Mouse (Mus musculus) regulatory T cell (primary cell): ENCODE results near the gene Skap1.

Experiments
- in situ Hi-C: fragments of 300-600 bp; cut with MboI, MseI; formaldehyde crosslinking; loops from one replicate; pipeline ENCODE4 v1.15.1; 2025; ENCODE audit warnings: high pct_unique_total_duplicates

The Skap1 gene

DNA sequence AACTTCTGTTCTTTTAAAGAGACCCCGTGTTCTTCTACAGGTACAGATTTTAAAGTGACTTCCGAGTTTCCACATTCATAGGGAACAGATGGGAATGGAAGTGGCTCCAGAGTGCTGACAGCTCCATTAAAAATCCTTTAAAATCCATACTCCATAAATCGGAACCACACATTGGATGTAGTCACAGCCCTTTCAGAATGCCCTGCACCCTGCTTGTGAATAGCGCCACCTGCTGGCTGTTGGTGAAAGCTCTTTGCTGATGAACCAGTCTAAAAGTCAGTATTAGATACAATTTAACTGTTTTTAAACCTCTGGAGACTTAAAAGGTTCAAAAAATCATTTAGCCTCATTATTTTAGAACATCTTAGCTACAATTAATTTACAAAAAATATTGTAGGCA is 156.8 kb downstream of the Skap1 start:
- in situ Hi-C loops: no loop called here

DNA sequence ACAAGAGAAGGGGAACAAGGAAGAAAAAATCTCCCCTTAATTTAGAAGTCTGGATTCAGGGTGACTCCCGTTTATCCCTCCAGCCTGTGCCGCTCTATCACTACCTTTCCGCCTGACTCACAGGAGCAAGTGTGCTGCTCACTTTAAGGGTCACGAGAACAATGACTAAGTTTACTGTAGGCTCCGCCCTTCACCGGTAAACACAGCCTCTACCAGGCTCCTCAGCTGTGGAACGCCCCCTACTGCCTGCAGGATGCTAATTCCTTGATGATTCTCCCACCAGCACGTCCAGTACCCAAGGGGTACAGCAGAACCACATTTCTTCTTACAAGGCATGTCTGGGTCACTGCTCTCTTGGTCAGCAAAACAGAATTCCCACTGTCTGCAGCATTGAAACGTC is 158.4 kb downstream of the Skap1 start:
- in situ Hi-C loops: no loop called here

DNA sequence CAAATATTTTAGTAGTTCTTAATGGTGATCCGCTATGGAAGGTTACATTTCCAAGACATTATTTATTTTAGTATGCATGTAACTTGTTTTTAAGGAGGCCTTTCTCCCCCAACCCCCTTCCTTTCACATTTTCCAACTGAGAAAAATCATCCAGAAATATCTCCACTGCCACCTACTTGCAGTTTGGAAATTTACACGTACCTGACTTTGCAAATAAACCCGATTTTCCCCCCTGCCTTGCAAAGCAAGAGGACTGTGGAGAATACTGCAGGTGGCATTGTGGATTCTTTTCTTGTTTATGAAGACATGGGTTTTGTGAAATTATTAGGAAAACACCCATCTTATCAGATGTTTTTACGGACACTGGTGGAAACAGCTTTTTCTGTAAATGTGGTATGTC is 160.0 kb downstream of the Skap1 start:
- in situ Hi-C loops: no loop called here

DNA sequence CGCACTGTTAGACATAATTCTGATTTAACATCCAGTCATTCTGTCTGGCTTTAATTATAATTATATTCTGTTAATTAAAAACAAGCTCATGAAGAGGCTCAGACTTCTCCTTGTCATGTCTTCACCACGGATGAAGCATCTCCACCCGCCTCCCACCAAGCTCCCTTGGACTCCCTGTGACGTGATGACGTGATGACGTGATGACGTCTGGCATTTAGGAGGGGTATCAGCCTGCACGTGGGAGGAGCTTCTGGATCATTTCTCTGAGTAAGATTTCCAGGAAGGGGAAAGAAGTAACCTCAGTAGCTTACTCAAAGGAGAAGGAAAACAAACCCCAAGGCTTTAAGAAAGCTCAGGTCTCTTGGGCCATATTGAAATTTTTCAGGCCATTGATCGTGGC is 165.4 kb downstream of the Skap1 start:
- in situ Hi-C loops: no loop called here

DNA sequence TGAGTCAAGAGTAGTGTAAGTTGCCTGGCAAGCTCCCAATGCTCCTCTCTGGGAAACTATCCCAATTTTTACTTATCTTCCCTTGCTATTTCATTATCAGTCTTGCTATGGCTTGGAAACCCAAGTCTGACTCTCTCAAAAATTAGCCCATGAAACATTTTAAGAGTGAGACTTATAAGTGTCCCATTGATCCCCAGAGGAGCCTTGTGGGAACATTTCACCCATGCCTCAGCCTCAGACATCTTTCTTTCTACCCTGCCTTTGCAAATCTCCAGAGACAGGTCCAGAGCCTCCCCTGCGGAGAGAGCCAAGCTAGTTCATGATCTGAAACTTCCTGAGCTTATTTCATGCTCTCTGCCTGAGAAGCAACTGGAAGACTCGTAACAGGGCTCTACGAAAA is 167.1 kb downstream of the Skap1 start:
- in situ Hi-C loops: no loop called here

DNA sequence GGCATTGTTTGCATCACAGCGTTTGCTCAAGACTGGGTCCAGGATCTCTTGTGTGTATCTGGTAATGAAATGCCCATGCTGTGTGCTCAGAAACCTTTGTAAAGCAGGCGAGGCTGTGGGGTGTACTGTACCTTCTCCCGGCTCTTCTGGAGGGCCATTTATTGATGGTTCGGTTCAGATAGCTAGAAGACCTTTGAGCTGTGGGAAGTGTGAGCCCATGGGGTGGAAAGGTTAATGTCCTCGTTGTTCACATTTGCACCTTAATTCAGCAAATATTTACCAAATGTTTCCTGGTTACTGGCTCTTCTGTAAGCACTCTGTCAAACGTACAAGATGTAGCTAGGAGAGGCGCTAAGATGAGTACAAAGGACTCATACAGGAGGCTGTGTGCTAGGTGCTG is 173.5 kb downstream of the Skap1 start:
- in situ Hi-C loops: loop anchor here (5.0 kb wide), 1 partner anchor 34 kb away; no protein-coding TSS in a partner anchor

DNA sequence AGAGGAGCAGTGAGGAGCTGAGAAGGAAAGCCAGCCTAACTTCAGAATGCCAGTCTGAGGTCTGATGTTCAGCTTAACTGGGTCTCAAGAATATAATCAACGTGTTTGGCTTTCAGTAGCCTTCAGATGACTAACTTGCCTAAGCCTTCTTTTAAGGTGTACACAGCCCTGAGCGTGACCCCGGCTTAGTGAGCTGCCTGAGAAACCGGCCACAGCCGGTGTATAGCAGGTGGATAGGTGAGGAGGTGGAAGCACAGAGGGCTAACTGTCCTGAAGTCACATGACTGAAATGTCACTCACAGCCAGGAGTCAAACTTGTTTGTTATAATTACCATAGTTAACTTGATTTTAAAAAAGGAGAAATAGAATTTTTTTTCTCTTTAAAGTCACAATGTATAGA is 175.4 kb downstream of the Skap1 start:
- in situ Hi-C loops: loop anchor here (5.0 kb wide), 1 partner anchor 32 kb away; no protein-coding TSS in a partner anchor

DNA sequence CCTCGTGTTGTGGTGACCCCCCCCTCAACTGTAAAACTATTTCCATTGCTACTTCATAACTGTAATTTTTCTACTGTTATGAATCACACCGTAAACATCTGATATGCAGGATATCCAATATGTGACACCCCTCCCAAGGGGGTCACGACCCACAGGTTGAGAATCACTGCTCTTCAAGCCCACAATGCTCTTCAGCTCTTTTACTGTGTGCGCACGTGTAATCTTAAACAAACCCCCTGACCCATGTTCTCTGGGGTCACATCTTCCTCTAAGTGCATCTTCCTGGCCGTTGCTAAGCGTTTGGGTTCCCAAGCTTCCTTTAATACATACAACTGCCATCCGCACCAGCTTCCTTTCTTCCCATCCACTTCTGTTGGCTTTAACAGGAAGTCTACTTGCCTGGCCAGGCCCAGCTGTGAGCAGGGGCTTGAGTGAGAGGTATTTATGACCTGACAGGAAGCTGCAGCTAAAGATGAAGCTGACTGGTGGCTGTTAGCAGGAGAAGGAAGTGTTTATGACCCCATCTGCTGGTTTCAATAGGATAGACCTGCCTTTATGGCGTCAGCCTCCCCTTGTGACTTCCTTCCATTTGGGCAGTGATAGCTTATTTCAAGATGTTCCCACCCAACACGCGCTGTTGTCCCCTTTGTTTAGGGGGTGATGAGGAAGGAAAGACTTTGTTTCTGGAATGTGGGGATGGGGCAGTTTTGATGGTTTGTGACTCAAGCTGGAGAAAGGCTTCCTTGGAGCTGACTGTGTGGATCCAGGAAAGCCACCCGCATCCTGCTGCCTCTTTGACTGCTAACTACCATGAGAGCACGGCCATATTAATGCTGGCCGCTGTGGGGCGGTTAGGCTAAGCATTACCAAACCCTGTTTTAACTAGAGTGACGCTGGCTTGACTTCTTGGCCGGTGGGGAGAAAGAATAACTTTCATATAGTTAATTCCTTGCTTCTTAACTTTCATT is 178.1 kb downstream of the Skap1 start:
- in situ Hi-C loops: no loop called here

DNA sequence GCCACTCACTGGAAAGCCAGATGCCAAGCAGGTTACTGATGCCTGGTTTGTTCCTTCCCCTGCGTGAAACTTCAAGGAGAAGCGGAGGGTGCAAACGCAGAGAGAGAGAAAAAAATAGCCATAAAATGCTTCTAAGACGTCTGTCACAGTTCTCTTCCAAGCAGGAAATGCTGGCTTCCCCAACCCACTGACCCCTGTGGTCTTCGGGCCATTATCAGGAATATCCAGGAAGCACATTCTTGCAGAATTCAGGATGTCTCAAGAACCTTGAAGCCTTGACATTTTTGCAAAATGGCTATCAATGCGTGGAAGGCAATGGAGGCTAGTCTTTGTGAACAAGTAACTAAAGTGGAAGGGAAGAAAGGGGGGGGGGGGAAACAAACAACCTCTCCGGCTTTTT is 180.6 kb downstream of the Skap1 start:
- in situ Hi-C loops: no loop called here

DNA sequence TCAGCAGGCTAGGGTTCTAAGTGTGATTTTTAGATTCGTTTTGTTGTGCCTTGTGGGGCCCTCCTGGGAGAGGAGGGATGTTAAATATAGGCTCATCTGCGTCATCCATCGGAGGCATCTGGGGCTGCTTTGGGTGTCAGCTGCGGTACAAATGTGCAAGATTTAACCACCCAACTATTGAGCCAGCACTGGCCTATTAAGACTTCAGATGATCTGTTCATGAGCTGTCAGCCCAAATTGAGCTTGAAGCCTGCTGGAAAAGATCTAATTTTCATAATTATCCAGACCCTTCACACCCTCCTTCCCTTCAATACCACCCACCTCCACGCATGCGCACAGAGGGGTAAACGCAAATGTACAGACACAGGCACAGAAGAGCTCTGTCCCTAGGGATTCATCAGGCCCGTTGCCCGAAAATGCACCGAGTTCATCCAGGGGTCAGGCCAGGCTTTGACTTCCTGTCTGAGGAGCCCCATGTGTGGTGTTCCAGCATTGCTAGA is 181.2 kb downstream of the Skap1 start:
- in situ Hi-C loops: no loop called here

DNA sequence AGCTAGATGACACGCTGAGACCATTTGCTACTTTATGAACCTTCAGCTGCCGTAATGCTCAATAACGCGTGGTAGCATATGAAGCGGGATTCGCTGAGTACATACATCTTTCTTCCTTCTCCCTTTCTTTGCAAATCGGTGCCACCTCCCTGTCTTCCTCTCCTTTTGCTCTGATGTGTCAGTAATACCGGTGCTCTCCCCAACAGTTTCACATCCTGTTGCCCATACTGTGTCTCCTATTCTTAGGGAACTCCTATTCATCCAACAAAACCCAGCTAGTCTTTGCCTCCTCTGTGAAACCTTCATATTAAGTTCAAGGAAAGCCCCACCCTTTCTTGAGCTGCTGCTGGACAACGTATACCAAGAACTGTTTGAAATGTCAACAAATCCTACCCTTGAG is 187.5 kb downstream of the Skap1 start:
- in situ Hi-C loops: no loop called here

DNA sequence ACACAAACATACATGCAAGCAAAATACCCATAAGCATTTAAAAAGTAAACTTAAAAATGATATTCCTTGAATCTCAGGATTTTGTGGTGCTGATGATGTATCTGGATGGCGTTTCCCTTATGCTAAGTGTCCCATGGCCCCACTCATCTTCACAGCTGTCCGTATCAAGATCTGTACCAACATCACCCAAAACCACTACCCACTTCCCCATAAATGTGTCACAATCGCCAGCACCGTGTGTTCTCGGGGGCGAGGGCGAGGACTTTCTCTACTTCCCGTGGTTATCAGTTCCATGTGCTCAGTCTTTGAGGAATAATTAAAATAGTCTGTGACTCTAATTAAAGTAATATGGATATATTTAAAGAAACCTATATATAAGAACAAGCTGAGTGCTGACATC is 189.5 kb downstream of the Skap1 start:
- in situ Hi-C loops: no loop called here

DNA sequence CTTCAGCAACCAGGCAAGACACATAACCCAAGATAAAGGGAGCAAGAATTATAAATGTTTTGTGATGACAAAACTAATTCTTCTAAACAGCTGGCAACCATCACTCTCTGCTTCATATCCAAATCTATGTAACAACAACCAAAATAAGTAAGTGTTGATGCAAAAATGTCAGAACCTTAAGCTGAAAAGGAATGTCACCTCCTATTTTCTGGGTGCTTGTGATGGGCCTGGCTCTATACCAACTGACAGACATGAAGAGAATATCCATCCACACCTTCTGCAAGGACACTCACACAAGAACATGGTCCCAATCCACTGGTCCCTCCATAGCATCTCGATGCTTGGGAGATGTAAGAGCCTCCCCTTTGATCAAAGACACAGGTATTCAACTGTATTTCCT is 194.0 kb downstream of the Skap1 start:
- in situ Hi-C loops: no loop called here

DNA sequence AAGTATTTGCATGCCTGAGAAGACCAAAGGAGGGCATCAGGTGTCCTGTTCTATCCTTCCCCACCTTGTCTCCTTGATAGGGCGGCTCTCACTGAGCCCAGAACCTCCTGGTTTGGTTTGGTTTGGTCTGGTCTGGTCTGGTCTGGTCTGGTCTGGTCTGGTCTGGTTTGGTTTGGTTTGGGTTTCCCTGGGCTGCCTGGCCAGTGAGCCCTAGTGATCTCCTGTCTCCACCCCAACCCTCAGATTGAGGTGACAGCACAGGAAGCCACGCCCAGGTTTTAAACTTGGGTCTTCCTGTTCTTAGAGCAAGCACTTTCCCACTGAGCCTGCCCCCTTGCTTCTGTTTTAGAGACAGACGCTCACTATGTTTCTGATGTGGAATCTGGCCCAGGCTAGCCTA is 202.5 kb downstream of the Skap1 start:
- in situ Hi-C loops: no loop called here

DNA sequence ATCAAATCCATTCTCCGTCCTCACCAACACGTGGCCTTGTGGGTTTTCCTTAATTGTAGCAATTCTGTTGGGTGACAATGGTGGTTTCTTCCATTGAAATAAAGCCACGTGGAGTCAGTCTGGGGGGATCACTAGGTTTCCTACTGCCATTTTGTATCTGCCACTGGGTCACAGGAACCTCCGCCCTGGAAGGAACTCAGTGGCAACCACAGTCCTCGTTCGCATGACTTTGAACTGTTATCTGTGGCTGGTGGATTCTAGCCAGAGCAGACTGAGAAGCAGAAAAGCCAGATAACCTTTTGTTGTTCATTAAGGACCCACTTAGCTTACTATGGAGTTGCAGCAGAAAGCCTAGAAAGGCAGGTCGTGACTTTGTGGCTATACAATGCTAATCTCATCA is 204.0 kb downstream of the Skap1 start:
- in situ Hi-C loops: no loop called here

DNA sequence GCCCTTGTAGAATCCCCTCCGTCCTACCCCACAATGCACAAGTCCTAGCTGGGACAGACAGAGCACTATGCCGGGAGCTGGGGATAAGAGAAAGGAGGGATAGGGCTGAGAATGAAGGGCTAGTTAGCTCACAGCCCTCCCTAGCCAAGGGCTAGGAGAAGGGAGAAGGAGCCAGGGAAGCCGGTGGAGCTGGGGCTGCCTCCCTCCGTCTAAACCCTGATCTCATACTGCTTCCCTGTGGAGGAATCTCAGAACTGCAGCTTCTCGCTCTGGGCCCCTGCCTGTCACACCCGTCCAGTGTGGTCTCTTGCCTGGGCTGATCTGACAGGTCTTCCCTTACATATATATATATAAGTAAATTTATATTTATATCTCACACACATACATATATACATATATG is 209.4 kb downstream of the Skap1 start:
- in situ Hi-C loops: loop anchor here (5.0 kb wide), 1 partner anchor 36 kb away; no protein-coding TSS in a partner anchor

DNA sequence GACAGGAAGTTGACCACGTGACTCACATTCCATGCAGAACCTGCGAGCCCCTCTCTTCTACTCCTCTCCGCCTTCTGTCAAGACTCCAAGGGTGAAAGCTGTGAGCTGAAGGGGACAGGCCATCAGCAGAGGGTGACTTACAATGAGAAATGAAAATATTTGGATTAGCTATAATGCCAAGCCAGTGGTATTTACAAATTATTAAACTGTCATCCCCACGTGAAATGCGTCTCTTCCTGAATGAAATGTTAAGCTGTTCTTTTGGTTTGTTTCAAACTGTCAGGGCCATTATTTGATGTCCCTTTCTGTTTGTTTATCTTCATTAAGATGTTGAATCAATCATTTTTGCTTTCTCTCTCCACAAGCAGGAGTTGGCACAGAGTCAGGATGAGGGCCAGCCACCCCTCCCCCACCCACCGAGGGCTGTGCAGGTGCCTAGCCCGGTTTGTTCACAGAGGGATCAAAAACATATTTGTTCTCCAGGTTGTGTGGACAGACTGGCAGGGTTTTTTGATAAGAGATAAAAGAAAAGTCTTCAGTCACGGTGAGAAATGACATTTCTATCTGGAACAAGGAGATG is 210.5 kb downstream of the Skap1 start:
- in situ Hi-C loops: loop anchor here (5.0 kb wide), 1 partner anchor 38 kb away; no protein-coding TSS in a partner anchor

DNA sequence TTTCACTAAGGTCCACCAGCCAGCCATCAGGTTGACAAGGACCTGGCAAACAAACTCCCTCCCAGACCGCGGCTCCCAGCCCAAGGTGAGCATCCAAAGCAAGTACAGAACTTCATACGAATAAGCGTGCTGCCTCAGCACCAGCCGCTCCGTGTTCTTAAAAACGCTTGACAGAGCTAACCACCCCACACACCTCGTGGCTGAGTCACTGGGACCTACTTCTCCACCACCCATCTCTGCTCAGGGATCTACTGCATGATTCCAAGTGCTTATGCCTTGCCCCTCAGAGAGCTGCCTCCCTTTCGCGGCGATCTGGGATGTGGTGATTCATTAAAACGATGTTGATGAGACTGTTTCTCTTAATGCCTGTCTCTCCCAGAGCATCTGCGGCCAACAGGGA is 213.6 kb downstream of the Skap1 start:
- in situ Hi-C loops: no loop called here

DNA sequence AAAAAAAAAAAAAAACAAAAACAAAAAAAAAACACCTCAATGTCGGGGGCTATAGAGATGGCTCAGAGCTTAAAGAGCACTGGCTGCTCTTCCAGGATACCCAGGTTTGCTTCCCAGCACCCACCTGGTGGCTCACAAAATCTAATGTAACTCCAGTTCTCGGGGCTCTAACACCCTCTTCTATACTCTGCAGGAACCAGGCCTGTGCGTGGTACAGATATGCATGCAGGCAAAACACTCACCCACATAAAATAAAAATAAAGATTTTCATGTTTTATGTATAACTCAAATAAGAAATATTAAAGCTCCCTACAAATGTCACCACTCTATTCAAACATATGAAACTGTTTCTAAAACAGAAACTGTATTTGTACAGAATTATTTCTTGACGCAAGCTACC is 214.6 kb downstream of the Skap1 start:
- in situ Hi-C loops: no loop called here

DNA sequence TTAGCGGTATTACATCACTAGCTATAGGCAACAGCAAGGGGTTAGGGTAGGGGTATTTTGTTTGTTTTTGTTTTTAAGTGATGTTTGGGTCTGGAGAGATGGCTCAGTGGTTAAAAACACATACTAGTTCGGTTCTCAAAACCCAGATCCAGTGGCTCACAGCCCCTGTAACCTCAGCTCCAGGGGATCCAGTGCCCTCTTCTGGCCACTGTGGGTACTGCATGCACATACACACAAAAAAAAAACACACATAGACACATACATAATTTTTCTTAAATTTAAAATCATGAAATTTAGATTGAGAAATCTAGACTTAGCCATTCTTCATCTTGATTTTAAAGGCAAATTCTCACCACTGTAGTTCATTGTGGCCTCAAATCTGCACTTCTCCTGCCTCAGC is 221.0 kb downstream of the Skap1 start:
- in situ Hi-C loops: no loop called here

DNA sequence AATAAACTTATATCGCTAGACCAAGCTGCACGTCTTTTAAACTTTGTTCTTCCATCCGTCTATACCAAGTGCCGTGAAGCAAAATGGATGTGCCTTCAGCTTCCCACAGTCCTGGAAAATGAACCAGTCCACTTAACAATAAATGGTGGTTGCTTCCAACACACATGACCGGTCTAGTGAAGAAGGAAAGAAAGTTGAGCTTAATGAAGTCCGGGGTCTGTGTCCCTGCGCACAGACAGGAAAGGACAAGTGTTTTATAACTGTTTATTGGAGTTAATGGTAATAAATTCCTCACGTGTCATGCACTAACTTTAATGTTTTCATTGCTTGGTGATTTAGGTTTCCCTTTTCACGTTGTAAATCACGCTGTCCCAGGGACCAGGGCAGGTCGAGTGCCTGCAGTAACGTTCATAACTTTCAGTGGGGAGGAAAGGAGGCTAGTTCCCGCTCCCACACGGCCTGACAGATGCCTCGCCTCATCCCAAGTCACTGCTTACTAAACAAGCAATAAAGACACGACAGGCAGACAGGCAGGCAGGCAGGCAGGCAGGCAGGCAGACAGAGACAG is 222.4 kb downstream of the Skap1 start:
- in situ Hi-C loops: no loop called here

DNA sequence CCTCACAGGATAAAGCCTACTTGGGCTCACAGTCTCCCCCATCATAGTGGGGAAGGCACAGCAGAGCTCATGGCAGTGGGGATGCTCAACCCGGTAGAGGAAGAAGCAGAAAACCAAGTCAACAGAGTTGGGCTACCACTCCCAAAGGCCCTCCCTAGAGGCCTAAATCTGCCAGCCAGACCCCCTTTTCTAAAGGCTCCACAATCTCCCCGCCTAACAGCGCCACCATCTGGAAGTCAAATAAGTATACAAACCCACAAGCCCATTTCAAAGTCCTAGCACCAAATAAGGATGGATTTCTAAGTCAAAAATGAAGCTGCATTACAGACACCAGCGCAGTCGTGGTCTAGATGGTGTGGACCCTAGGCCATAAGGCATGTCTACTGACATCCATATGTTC is 227.9 kb downstream of the Skap1 start:
- in situ Hi-C loops: no loop called here

DNA sequence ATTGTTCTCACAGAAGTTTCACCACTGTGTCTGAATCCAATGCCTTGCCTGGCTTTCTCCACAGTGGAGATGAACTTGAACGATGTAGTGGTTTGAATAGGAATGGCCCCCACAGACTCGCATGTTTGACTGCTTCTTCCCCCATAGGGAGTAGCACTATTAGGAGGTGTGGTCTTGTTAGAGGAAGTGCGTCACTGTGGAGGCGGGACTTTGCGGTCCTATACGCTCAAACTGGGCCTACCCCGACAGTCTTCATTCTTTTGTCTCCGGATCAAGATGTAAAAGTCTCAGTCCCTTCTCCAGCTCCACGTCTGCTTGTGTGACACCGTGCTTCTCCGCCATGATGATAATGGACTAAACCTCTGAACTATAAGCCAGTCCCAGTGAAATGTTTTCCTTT is 229.0 kb downstream of the Skap1 start:
- in situ Hi-C loops: no loop called here
